Mouse (Mus musculus) heart, adult 18-20 months (tissue): ENCODE results near the gene Usf3. TPM values are rescaled to one million over a fixed set of nuclear protein-coding genes. Genes with fewer than 3 reads are reported as not detected.

Experiments used
- DNase-seq, 2 experiments: peaks; one replicate each; pipeline ENCODE4 v3.0.0; 2021 to 2022; ENCODE audit warnings: mixed read lengths in 1 of 2
- total RNA-seq, 2 experiments: library from RNA; stranded (reverse); gene quantifications; 2 replicates each; pipeline ENCODE4 v1.2.3; 2021

Usf3 gene
- total RNA-seq, 2 experiments from 2014 or later, result 15.9 to 16.6 TPM

DNA sequence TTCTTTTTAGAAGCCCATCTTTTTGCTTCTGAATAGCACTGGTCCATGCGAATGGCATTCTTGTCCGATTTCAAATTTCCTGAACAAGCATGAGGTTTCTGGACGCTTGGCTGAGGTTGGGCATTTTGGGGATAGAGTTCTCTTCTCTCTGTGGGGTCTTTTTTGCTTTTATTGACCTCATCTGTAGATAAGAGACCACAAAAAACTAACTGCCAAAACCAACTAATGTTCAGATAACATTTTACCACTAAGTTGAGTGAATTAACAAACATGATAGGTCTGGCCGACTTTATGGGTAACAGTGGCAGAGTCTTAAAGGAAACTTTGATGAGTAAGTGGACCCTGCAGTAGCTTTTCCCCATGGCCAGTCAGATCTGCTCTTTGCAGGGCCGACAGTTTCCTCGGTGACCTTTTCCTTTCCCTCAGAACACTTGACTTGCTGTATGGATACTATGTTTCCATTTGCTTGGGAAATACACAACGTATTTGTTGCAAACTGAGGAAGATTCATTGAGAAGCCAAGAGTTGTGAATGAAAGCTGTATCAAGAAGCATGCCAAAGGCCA, 1.0 kb downstream of the Usf3 start:
- peak in 1 of 2 experiments; percentile 19 for DNase-seq

DNA sequence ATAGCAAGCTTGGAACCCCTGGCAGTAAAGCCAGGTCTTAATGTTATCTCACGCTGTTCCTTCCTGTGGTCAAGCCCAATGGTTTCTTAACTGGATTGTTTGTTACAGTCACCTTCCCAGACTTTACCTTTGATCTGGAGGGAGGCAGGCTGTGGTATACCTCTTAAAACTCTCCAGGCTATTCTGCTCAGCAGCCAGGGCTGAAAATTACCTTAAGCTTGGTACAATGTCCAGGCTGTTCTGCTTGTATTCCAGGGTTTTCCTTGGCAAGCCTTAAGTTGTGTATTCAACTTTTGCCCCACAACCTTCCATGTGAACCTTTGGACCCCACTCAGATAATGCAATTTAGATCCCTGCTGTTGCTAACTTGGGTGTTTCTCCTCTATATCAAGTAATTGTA, 2.0 kb downstream of the Usf3 start:
- DNase-seq, result no peak

DNA sequence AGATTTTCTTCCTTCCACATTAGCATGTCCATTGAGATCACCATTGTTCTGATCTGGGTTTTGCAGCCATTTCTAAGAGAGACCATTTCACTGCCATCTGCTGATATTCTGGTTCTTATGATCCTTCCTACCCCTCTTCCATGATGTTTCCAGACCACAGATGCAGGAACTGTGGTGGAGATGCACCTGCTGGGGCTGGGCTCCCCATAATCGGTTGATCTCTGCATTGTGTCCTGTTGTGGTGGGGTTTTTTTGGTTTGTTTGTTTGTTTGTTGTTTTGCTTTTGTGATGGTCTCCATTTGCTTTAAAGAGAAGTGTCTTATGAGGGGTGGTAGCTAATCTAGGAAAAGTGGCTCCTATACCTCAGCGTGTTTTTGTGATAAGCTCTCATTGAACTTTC, 3.5 kb downstream of the Usf3 start:
- DNase-seq, result no peak

DNA sequence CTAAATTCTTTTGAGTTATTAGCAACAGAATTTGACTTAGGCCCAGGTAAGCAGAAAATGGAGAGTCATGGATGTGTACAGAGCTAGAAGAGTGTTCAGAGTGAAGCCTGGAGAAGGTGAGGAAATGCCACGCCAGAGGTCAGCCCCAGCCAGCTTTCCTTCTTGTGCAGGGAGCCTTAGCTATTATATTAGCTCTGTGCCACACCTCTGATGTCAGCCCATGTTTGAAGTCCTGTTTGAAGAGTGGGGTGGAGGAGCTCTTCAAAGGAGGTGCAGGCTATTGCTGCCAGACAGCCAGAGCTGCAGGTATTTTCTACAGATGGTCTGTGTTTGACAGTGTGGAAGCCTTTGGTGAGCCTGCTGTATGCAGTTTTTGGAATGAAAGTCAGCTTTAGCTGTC, 5.5 kb downstream of the Usf3 start:
- DNase-seq, result no peak

DNA sequence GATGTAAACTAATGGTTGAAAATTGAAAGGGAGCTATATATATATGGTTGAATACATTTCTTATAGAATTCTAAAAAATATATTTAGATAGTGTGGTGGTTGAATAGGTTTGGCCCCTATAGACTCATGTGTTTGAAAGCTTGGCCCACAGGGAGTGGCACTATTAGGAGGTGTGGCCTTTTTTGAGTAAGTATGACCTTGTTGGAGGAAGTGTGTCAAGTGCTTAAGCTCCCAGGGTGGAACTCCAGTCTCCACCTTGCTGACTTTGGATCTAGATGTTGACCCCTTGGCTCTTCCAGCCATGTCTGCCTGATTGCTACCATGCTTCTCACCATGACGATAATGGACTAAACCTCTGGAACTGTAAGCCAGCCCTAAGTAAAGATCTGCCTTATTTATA, 9.6 kb downstream of the Usf3 start:
- DNase-seq, result no peak

DNA sequence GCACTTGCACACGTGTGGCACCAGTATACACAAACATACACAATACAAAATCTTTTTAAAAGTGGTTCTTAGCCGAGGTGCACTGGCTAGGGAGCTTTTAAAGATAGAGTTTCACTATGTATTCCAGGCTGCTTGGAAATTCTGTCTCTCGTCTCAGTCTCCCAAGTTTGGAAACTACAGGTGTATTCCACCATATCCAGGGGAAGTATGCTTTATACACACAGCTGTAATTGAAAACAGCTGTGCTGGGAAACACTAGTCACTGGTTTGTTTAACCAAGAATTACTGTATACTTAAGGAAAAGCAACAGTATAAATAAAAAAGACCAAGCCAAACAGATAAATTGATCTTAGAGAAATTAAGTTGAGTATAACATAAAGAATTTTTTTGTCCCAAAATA, 11.7 kb downstream of the Usf3 start:
- no peak for DNase-seq

DNA sequence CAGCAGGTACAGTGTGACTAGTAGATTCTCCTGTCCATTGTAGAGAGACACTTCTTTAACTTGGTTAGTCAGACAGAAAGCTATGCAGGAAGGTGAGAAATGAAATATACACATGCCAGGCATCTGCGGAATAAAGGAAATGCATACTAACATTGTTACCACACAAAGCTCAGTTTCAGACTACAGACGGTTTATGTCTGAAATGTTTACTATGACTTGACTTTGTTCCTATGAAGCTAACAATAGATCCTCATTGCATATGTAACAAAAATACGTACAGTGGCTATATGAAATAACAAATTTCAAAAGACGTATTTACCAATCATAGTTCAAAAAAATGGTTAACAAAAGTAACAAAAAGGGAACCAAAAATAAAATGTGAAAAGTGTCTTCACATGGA, 14.1 kb downstream of the Usf3 start:
- no peak for DNase-seq

DNA sequence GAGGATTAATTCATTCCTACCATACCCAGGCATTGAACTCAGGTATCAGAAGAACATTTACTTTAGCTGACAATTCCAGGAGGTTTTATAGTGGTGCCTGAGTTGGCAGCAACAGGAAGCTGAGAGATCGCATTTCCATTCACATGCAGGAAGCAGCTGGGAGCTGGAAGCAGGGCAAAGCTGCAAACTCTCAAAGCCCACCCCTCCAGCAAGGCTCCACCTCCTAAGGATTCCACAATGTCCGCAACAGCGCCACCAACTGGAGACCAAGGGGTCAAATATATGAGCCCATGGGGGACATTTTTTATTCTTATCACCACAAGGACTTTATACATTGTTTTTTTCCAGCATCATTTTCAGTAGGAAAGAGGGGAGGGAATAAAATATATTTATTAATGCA, 15.7 kb downstream of the Usf3 start:
- no peak for DNase-seq

DNA sequence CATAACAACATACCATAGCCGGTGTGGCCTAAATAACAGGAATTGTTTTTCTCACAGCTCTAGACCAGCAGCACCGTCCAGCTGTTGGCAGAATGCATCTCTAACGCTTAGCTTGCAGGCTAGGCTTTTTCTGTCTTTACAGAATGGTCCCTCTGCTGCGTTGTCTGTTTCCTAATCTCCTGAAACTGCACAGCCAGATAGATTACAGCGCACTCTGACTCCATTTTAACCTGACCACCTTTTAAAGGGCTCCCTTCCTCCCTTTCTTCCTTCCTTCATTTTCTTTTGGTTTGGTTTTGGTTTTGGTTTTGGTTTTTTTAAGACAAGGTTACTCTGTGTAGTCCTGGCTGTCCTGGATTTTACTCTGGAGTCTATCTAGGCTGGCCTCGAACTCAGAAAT, 17.0 kb downstream of the Usf3 start:
- DNase-seq, result no peak

DNA sequence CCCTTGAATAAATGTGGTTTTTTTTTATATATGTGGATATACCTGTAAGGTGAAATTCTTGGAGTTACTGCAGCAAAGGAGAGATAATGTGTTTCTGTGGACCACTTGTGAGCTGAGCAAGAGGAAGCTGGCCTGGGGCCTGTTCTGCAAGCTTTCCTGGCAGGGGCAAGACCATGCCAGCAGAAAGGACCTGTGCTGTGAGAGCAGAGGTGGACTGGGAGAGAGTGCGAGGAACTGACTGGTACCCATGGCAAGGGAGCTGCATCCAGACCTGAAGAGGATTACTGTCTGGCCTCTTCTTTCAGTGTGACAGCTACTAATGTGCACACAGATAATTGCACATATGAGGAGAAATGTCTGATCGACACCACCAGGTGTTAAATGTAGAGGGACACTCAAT, 17.9 kb downstream of the Usf3 start:
- DNase-seq, result no peak

DNA sequence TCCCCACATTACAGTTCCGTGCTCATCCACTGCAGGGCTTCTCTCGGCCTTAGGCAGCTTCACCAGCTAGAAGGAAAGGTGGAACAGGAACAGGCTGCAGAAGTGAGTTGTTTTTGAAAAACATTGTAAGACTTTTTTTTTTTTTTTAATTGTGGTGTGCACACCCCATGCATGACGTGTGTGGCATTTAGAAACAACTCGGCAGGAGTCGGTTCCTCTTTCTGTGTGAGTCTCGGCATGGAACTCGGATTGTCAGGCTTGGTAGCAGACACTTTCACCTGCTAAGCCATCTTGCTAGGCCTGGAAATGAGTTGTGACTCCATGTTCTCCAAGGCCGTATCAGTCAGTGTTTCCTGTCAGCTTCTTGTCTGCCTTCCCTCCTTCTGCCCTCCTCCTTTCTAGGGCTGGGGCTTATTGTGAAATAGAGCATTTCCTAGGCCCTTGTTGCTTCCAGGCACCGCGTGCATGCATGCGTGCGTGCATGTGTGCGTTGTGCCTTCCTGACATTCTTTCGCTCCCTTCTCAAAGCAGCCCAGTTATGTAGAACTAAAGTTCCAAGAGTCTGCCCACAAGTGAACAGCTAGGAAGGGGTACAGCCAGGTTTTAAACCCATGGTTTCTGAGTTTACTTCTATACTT, 26.1 kb downstream of the Usf3 start:
- no peak for DNase-seq

DNA sequence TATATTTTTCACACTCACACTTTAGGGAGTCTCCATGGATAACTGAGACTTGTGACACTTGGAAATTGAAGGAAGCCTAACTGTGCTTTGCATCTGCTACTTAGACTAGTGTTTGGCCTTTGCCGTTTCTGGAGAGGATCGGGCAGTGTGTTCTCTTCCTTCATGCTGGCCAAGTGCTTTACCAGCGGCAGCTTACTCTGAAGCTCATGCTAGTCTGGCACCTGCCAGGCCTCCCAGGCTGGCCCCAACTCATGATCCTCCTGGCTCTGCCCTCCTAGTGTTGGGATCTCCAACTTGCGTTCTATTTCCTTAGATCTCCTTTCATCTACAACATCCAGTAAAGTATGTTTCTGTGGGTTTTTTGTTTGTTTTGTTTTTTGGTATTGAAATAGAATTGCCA, 27.1 kb downstream of the Usf3 start:
- no peak for DNase-seq

DNA sequence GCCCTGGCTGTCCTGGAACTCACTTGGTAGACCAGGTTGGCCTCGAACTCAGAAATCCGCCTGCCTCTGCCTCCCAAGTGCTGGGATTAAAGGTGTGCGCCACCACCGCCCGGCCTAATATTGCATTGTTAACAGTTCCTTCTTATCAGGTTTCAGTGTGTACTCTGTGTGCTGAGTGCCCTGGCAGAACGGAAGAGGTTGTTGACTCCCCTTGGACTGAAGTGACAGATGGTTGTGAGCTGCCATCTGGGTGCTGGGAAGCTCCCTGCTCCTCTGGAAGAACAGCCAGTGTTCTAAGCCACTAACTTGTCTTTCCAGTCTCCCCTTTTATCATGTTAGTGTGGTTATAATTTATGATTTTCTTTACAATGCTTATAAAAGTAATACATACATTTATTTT, 31.3 kb downstream of the Usf3 start:
- peak in 1 of 2 experiments; percentile 47 for DNase-seq

DNA sequence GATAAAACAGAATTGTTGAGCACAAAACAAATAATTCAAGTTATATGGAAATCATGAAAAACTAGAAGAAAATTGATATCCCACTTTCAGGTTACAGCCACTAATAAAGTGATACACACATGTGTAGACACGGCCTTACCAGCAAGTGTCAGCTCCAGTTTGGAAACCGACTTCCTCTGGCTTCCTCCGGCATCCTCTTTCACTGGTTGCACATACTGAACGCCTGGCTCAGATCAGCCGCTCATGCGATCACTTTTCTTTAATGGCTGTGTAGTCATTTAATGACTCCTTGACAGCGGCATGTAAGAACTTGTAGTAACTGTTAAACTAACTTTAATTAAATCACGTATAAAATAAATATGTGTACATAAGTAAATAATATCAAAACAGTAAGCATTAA, 32.9 kb downstream of the Usf3 start:
- DNase-seq, result no peak

DNA sequence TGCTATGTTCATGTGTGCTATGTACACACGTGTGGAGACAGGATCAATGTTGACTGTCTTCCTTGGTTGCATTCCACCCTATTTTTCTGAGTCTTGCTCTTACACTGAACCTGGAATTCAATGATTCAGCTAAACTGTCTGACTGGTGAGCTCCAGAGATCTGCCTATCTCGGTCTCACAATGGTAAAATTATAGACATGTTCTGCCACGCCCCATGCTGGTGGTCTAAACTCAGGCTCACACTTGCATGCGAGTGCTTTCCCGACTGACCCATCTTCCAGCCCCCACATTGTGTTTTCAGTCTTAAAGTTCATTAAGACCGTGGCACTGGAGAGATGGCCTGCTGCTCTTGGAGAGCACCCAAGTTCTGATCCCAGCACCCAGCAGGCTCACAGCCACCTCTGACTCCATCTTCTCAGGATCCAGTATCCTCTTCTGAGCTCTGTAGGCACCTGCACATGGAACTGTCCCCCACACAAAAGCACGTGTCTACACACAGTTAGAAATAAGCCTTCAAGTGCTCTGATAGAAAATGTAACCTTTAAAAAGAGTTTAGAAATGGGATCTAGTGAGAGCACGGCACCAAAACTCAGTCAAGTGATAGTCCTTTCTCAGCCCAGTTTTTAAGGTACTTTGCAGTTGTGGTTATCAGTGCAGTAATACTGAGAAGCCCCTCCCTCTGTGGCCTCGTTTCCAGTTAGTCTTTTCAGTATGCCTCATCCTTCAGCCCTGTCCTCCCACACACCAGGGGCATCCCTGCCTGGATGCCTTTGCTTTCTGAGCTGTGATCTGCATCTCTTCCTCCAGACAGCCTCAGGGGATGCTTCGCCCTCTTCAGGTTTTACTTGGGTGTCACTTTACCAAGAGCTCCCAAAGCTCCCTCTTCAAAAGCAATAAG, 37.4 kb downstream of the Usf3 start:
- DNase-seq, result no peak

DNA sequence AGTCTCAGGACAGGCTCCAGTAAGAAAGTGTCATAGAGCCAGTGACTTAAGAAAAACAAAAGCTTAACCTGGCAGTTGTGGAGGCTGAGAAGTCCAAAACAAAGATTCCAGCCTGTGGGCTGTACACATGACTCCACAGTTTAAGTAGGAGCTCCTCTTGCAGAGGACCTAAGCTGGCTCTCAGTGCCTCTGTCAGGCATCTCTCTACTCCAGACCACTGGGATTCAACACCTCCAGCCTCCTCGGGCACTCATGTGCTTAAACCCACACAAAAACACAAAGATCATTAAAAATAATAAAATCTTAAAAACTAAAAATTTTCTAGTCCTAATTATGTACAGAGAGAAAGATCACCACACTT, 38.0 kb downstream of the Usf3 start:
- DNase-seq, result no peak

DNA sequence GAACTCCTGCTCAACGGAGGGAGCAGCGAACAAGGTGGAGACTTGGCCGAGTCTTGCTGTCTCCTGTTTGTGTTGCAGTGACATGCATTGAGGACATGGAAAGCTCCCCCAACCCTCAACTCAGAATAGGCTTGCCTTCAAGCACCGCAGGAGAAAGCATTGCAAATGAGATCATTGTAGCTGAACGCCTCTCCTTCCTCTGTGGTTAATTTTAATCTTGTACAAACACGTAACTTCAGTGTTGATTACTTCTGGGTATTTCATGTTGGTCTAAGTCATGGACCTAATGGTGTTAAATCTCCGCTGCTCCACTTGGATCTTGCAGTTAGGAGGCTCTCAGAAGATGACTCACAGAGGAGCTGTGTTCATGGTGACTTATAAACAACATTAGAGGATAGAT, 39.7 kb downstream of the Usf3 start:
- DNase-seq, result no peak

DNA sequence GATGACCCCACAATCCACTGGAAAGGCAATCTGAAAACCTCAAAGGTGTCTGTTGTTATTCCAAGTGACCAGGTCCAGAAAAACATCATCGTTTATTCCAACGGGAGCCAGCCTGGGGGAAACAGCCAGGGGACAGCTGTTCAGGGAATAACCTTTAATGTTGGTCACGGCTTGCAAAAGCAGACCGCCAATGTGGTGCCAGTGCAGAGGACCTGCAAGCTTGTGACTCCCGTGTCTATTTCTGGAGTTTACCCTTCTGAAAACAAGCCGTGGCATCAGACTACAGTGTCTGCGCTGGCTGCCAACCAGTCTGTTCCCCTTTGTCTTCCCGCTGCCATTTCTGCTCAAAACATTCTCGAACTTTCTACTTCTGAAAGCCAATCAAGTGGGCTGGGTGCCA, 42.5 kb downstream of the Usf3 start:
- peak; percentile 67 to 74 for DNase-seq

DNA sequence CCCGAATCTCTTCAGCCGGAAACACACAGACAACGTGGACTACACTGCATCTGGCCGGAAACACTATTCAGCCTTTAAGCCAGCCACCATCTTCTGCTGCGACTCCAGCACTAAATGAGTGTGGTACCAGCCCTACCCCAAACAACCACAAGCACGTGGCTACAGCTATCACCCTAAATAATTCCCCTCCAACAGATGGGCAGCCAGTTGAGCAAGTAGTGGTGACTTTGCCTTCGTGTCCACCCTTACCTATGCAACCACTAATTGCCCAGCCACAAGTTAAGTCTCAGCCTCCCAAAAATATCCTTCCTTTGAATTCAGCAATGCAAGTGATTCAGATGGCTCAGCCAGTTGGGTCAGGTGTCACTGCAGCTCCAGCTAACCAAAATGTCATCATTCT, 43.4 kb downstream of the Usf3 start:
- DNase-seq, result no peak

DNA sequence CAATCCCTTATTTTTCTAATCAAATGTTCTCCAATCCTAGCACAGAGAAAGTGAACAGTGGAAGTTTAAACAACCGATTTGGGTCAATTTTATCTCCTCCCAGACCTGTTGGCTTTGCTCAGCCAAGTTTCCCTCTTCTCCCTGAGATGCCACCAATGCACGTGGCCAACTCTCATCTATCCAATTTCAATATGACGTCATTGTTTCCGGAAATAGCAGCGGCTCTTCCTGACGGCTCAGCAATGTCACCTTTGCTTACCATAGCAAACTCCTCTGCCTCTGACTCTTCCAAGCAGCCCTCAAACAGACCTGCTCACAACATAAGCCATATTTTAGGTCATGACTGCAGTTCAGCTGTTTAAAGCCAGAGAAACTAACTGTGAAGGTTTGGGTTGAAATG, 48.4 kb downstream of the Usf3 start:
- DNase-seq, result peak in 1 of 2 experiments; percentile 51

DNA sequence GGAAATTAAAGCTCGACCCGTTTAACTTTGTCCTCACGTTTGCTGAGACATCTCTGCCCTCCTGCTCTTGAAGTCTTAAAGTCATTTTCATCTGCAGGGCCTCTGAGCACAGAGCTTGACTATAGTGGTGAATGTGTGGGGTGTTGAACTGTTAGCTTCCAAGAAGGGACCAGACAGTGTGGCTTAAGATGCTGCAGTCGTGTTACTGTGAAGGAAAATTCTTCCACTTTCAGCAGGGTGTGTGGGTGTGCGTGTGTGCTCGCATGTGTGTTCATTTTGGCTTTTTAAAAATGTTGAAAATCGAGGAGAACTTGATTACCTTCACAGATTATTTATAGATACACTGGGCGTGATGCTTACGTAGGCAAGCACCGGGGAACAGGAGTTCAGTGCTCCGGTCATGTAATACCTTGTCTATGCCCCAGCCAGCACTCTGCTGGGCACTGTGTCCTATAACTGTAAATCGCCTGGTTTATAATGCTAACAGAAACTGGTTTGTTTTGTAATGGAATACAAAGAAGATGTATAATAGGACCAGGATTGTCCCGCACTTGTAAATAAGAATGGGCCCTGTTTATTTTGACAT, 53.8 kb downstream of the Usf3 start:
- DNase-seq, result no peak

DNA sequence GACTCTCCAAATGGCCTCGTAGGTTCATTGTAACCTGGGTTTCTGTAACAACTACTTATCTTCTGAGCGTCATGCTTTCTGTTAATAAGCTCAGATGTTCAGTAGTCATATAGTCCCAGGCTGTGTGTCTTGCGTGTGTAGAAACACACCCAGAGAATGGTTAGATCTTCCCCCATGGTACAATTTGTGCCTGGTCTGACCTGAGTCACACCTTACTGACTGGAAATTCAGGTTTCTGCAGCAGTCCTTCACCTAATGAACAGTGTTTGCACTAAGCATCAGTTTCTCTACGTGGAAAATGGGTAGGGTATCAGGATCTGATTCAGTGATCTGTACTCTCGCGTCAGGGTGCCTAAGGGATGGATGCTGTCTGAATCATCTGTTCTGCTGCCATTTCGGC, 60.0 kb downstream of the Usf3 start:
- DNase-seq, result no peak

DNA sequence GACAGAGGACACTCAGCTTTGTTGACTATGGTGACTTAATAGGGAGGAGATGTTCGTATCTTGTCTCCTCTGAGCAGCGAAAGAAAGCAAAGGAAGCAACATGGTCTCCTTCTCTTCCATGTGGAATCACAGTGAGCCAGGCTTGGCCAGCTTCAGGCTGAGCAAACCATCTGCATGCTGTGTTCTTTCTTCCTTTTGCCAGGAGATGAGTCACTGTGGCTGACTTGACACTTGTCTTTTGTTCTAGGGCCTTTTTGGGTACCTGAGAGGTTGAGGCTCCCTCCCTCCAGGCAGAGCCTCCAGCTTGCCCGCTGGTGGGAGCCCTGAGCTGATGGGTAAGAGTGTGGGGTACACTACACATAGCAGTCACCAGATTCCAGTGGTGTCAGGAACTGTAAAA, 64.8 kb downstream of the Usf3 start:
- no peak for DNase-seq
